Mouse (Mus musculus) adrenal gland, postnatal 36 days (tissue): ENCODE measurements at regions not wholly inside any gene's neighbourhood (a gene's known extent, or its start where the extent isn't known, plus 50 kb on each side); places are given as distances from the start of the nearest gene placed in this dataset.
"Not testable (repeated sequence)": the region's sequence is repeated elsewhere in the genome, so short reads cannot be mapped to it uniquely, and the experiment has no call there.

Experiments
- DNase-seq, 2 experiments: peaks; one replicate each; pipeline ENCODE4 v3.0.0; 2021; ENCODE audit warnings: mixed read lengths in 1 of 2

DNA sequence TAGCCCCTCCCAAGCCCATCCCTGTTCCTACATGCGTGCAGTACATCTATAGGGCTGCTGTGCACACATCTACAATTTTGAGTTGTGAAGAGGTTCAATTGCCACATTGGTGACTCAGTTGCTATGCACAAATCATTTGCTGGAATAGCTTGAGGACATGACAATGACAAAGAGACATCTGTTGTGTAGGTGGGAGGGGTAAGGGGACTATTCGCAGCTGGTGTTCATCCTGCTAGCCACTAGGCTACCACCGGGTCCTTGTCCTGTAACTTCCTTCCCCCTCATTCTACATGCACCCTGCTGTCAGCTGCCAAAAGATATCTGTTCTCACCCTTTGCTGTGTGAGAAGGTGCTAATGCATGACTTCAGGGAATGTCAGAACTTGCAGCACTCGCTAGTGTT lies 1117.7 kb upstream of the Arrdc3 start:
- no peak for DNase-seq

DNA sequence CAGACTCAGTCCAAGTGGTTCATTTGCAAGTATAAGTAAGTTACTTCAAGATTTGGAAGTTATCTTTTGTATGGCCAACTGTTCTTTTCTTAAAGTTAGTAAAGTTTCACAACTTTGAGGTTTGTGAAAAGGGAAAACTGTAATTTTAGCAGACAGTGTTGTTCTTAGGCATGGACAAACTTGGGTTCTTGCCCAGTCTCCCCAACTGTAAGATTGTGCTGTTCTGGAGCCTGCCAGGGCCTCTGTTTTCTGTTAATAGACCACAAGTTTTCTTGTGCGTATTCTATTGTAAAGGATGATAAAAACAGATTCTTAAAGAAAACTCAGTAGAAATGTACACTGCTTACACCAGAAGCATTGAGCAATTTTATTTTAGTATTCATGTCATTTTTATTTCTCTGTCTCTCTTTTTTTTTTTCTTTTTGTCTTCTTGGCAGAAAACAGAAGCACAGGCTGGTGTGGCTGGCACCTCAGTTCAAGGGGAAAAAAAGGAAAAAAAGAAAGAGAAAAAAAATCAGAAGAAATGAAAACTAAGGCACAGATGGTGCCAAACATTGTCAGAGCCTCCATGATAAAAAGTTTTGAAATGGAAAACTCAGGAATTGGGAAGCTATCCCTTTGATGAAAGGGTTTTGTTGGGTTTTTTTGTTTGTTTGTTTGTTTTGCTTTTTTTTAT lies 1098.1 kb upstream of the Arrdc3 start:
- DNase-seq: peak in 1 of 2 experiments; percentile 1

DNA sequence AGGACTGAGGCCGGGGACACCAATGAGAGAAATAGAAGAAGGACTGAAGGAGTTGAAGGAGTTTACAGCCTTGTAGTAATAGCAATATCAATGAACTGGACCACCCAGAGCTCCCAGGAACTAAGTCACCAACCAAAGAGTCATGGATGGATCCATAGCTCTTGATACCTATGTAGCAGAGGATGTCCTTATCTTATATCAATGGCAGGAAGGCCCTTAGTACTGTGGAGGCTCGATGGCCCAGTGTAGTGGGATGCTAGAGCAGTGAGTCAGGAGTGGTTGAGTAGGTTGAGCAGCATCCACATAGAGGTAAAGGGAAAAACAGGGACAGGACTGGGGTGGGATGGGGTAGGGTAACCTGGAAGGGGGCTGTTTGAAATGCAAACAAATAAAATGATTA lies 1081.6 kb upstream of the Arrdc3 start:
- DNase-seq: no peak

- DNase-seq: no peak
Observed at GRCm38 (mm10) chr13:79835592-79835991, 1047.6 kb upstream of the Arrdc3 start.

DNA sequence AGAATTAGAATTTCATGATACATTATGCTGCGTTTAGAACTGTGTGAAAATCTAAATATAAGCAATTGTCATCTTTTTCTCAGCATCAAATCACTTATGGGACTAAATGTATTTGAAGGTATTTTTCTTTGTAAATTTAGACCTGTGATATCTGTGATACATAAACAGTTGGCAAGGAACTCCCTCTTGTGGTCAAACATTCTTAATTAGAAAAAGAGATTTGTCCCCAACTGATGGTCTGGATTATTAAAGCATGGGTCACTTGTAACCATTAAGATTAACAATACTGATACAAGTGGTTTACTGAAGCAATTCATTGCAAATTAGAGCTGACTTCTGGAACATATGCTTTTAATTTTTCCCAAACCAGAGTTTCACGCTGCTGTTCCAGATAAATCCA lies 1038.4 kb upstream of the Arrdc3 start:
- DNase-seq: no peak

DNA sequence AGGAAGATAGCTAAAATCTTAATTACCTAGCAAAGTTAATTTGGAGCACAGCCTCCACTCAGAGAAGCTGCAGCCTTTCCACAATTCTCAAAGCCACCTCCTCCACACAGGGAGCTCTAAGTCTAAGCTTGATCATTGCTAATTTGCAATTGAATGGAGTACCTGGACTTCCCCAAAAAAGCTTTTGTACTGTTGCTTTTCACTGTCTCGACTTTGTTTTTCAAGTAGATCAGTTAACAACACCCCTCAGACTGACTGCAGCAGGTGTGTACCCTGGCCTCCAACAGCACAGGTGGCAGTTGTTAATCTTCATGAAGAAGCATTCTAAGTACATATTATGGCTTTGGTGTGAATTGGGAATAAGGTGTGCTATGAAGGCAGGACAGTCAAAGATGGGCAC lies 1015.7 kb upstream of the Arrdc3 start:
- not testable (repeated sequence) for DNase-seq

DNA sequence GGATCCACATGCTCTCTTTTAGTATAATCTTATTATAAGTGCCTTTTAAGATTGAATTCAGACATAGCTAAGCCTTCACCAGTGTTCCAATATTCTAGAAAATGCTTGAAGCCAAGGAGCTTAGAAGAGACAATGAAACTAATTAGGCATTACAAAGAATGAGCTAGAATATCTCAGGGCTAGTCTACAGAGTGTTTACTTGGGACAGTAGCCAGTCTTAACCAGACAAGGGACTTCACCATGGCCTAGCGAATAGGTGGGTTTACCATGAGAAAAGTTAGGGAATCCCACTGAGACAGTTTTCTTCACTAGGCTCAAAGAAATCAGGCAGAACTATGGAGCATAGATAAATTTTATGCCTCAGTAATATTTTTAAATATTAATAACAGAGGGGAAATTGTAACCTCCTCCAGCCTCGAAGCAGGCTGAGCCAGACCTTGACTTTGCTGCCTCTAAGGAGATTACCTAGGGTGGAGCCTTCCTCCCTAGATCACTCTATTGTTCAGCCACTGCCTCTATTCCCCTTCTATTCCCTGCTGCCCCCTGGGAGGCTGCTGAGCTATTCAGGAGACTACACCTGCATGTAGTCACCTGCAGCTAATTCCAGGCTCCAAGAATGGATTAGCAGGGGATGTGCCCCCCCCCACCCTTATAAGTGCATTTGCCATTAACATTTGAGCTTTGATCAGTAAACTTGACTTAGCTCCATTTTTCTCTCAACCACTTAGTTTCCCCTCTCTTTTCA lies 1014.5 kb upstream of the Arrdc3 start:
- no peak for DNase-seq

- no peak for DNase-seq
Observed at GRCm38 (mm10) chr13:79880136-79880535, 1003.0 kb upstream of the Arrdc3 start.

DNA sequence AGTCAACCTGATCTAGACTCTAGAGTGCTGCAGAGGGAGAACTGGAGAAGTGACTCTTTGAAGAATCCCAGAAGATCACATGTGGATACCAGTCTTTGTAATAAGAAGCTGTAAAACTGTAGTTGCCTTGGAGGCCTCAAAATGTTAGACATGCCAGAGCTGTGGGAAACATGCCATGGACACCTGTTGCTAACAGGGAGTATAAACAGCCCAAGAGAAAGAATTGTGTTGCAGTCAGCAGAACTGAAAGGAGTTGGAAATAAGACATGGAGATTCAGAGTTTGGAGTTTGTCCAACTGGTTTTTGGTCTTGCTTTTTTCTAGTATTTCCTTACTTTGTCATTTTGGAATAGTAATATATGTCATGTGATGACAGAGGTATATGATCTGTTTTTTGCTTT lies 997.2 kb upstream of the Arrdc3 start:
- no peak for DNase-seq

DNA sequence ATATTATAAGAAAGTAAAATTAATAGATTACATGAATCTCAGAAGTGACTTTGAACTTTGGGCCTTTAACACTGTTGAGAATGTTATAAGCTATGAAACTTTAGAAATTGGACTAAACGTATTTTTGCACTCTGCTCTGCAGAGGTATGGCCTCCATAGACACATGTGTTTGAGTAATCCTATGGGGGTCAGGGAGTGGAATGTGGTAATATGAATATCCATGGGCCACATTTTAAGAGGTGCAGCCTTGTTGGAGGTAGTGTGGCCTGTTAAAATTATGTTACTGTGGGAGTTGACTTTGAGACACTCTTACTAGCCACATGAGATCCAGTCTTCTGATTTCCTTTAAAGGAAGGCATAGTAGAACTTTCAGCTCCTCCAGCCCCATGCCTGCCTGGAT lies 996.8 kb upstream of the Arrdc3 start:
- DNase-seq: no peak
